Mouse (Mus musculus) mouse trophoblast stem cell (cell line): ENCODE data around the gene Lasp1.
"Not testable (repeated sequence)": the region's sequence is repeated elsewhere in the genome, so short reads cannot be mapped to it uniquely, and the experiment has no call there.

Experiments
- in situ Hi-C, 2 experiments: fragments of 300-500 bp; cut with MseI, MboI; formaldehyde crosslinking; loops; 2 replicates in 1 of 2; 3 replicates in 1 of 2; pipeline ENCODE4 v1.15.1; 2025

The Lasp1 gene

GRCm38 (mm10) chr11:97829365-97829764 lies 30.6 kb downstream of the Lasp1 start:
- in situ Hi-C loops, result no loop called here

GRCm38 (mm10) chr11:97829913-97830476 lies 31.2 kb downstream of the Lasp1 start:
- in situ Hi-C loops, result no loop called here

GRCm38 (mm10) chr11:97830501-97830900 lies 31.7 kb downstream of the Lasp1 start:
- in situ Hi-C loops, result no loop called here

GRCm38 (mm10) chr11:97832001-97832400 lies 33.2 kb downstream of the Lasp1 start:
- in situ Hi-C loops, result no loop called here

GRCm38 (mm10) chr11:97833352-97833751 lies 34.6 kb downstream of the Lasp1 start:
- in situ Hi-C loops, result no loop called here

GRCm38 (mm10) chr11:97836541-97836940 lies 37.7 kb downstream of the Lasp1 start:
- in situ Hi-C loops, result no loop called here

GRCm38 (mm10) chr11:97837051-97837450 lies 38.3 kb downstream of the Lasp1 start:
- in situ Hi-C loops, result not testable (repeated sequence)

- in situ Hi-C loops, result no loop called here
Observed at GRCm38 (mm10) chr11:97837641-97838149, 38.9 kb downstream of the Lasp1 start.

- in situ Hi-C loops, result no loop called here
Observed at GRCm38 (mm10) chr11:97838779-97839440, 40.1 kb downstream of the Lasp1 start.

- in situ Hi-C loops, result no loop called here
Observed at GRCm38 (mm10) chr11:97839441-97840134, 40.8 kb downstream of the Lasp1 start.

GRCm38 (mm10) chr11:97840135-97840490 lies 41.3 kb downstream of the Lasp1 start:
- in situ Hi-C loops, result no loop called here

- in situ Hi-C loops, result no loop called here
Observed at GRCm38 (mm10) chr11:97840539-97840954, 41.7 kb downstream of the Lasp1 start, which contains the start of gene B230217C12Rik. TSS of gene B230217C12Rik (plus strand) at chr11:97840780.

- in situ Hi-C loops, result no loop called here
Observed at GRCm38 (mm10) chr11:97840991-97841661, 42.3 kb downstream of the Lasp1 start.

- in situ Hi-C loops, result no loop called here
Observed at GRCm38 (mm10) chr11:97842001-97842400, 43.2 kb downstream of the Lasp1 start.

- in situ Hi-C loops, result no loop called here
Observed at GRCm38 (mm10) chr11:97850367-97850766, 51.6 kb downstream of the Lasp1 start.

GRCm38 (mm10) chr11:97851601-97852000 lies 52.8 kb downstream of the Lasp1 start:
- in situ Hi-C loops, result no loop called here

- in situ Hi-C loops, result no loop called here
Observed at GRCm38 (mm10) chr11:97855473-97855872, 56.7 kb downstream of the Lasp1 start.

- in situ Hi-C loops, result no loop called here
Observed at GRCm38 (mm10) chr11:97862148-97862547, 63.3 kb downstream of the Lasp1 start.

- in situ Hi-C loops, result no loop called here
Observed at GRCm38 (mm10) chr11:97865421-97865820, 66.6 kb downstream of the Lasp1 start.

GRCm38 (mm10) chr11:97866091-97866888 lies 67.5 kb downstream of the Lasp1 start:
- in situ Hi-C loops, result no loop called here

GRCm38 (mm10) chr11:97867591-97867990 lies 68.8 kb downstream of the Lasp1 start:
- in situ Hi-C loops, result no loop called here
